Mouse (Mus musculus): ENCODE measurements at regions not wholly inside any gene's neighbourhood (a gene's known extent, or its start where the extent isn't known, plus 50 kb on each side); places are given as distances from the start of the nearest gene placed in this dataset.

DNA sequence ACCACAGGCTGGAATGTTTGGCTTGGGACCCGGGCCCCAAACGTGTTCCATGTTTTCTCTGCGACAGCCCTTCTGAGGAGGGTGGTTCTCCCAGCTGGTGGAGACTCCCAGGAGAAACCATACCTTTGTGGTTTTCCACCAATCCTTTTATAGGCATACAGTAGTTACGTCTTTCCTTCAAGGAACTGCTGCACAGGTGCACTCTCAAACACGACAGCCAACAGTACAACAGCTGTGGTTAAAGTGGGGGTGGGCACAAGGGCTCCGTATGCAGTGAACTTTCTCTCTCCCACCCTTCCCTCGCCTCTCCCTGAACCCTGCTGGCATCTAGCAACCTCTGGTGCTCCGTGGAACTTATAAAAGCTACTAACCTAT, 66.0 kb downstream of the Rpusd4 start:
- TF ChIP-seq USF1 (IDR thresholded peaks at IDR 0.05; ENCODE audit: low read depth, low read length) = no peak
- no peak for TF ChIP-seq KAT2A (IDR thresholded peaks at IDR 0.05; ENCODE audit: insufficient replicate concordance, low read length)
- no peak for TF ChIP-seq CTCF (conservative IDR thresholded peaks at IDR 0.05 in 1 of 2, IDR thresholded peaks at IDR 0.05 in 1 of 2; ENCODE audit: low read depth in 2 of 2, low read length in 2 of 2)
- TF ChIP-seq ZNF384 (IDR thresholded peaks at IDR 0.05; ENCODE audit: low read depth, low read length) = no peak
- TF ChIP-seq MEF2A (IDR thresholded peaks at IDR 0.05; ENCODE audit: borderline replicate concordance, low read depth, low read length) = no peak
